Mouse (Mus musculus) forebrain, postnatal 0 days (tissue): ENCODE data around the gene Ctsk. TPM values are rescaled to one million over a fixed set of nuclear protein-coding genes. Genes with fewer than 3 reads are reported as not detected.

Experiments used
- ATAC-seq: fragments of 200-750 bp; cut with Nextera tagmentation; 2 replicates; pipeline ENCODE4 v1.8.0; 2017; ENCODE audit warnings: mild to moderate bottlenecking, moderate library complexity
- DNase-seq: peaks from one replicate; pipeline ENCODE4 v3.0.0-alpha.2; 2015
- H3K27ac ChIP-seq: fragments of 300-500 bp; sonication (generic); 2 replicates; pipeline ENCODE4 v1.5.1; 2014; ENCODE audit warnings: low read depth, mild to moderate bottlenecking, antibody characterized with exemption, low read length, moderate library complexity, mixed read lengths
- H3K27me3 ChIP-seq: fragments of 300-500 bp; sonication (generic); 2 replicates; pipeline ENCODE4 v1.6.1; 2014; ENCODE audit warnings: mild to moderate bottlenecking, low read length, mixed read lengths; ENCODE audit not compliant: insufficient read depth
- H3K36me3 ChIP-seq: fragments of 300-500 bp; sonication (generic); 2 replicates; pipeline ENCODE4 v1.6.1; 2014; ENCODE audit warnings: mild to moderate bottlenecking, moderate library complexity; ENCODE audit not compliant: insufficient read depth
- H3K4me1 ChIP-seq: fragments of 300-500 bp; sonication (generic); 2 replicates; pipeline ENCODE4 v1.6.1; 2014; ENCODE audit warnings: antibody characterized with exemption; ENCODE audit not compliant: insufficient read depth
- H3K4me2 ChIP-seq: fragments of 300-500 bp; sonication (generic); 2 replicates; pipeline ENCODE4 v1.6.1; 2014; ENCODE audit warnings: low read depth, mild to moderate bottlenecking, moderate library complexity
- H3K4me3 ChIP-seq: fragments of 300-500 bp; sonication (generic); 2 replicates; pipeline ENCODE4 v1.5.1; 2014; ENCODE audit warnings: low read depth, low read length, mixed read lengths
- H3K9ac ChIP-seq: fragments of 300-500 bp; sonication (generic); 2 replicates; pipeline ENCODE4 v1.6.1; 2014; ENCODE audit warnings: mild to moderate bottlenecking
- H3K9me3 ChIP-seq: fragments of 300-500 bp; sonication (generic); 2 replicates; pipeline ENCODE4 v1.6.1; 2016; ENCODE audit warnings: low read length
- CTCF ChIP-seq: sonication (generic); IDR thresholded peaks from 2 replicates; pipeline ENCODE4 v1.5.1; 2016; ENCODE audit warnings: antibody characterized with exemption, control low read depth, low read depth
- WGBS: fragments of 180-500 bp; shearing (Covaris S2); extraction: QIAGEN DNeasy Blood & Tissue Kit; methylation state at CpG from one replicate; pipeline ENCODE4 v1.1.7; 2014; 5-methylcytosine and 5-hydroxymethylcytosine counted together
- polyA plus RNA-seq: library from polyadenylated mRNA; unstranded; fragments of >200 nt; fragmentation: Nextera tagmentation; extraction: Ambion mirVana; gene quantifications from 2 replicates; pipeline ENCODE4 v1.2.1, GENCODE M21; 2015
- total RNA-seq: library from RNA; depleted of rRNA; stranded (reverse); fragments of >200 nt; gene quantifications from 2 replicates; pipeline ENCODE4 v1.2.3, GENCODE M21; 2014; rRNA removed

The Ctsk gene
- total RNA-seq (6.5 and 16.5 TPM in 2 replicates), polyA plus RNA-seq (8.6 and 10.1 TPM in 2 replicates)

- no peaks in the 10 kb centered on the region for H3K9me3 ChIP-seq
- no peak within 1 kb of the TSS for H3K4me2 ChIP-seq
- no peak within 1 kb of the TSS for H3K4me3 ChIP-seq
- DNase-seq: no peak
- 87% methylated on average over 7 of the region's 7 CpGs for WGBS
- no peak within 1 kb of the TSS for H3K27ac ChIP-seq
- H3K4me1 ChIP-seq: no peaks in the 10 kb centered on the region
- ATAC-seq: no peak
- peaks cover 25% of the 10 kb centered on the region for H3K36me3 ChIP-seq
- no peak for TF ChIP-seq CTCF
- no peaks in the 10 kb centered on the region for H3K27me3 ChIP-seq
- no peak within 1 kb of the TSS for H3K9ac ChIP-seq
Observed at GRCm38 (mm10) chr3:95499024-95499423, at the start of gene Ctsk. TSS of gene Ctsk (plus strand) at chr3:95499256.

GRCm38 (mm10) chr3:95450408-95450807 is 48.6 kb upstream of the Ctsk start:
- H3K4me3 ChIP-seq: no peak overlapping the region
- WGBS: 61% methylated on average over 1 of the region's 1 CpGs
- DNase-seq: peak; percentile 70
- no peaks in the 10 kb centered on the region for H3K9me3 ChIP-seq
- no peak overlapping the region for H3K9ac ChIP-seq
- H3K27me3 ChIP-seq: no peaks in the 10 kb centered on the region
- H3K36me3 ChIP-seq: peaks cover 29% of the 10 kb centered on the region
- H3K4me2 ChIP-seq: no peak overlapping the region
- H3K27ac ChIP-seq: no peak overlapping the region
- ATAC-seq: peak; percentile 58
- no peaks in the 10 kb centered on the region for H3K4me1 ChIP-seq
- TF ChIP-seq CTCF: peak; percentile 84

DNA sequence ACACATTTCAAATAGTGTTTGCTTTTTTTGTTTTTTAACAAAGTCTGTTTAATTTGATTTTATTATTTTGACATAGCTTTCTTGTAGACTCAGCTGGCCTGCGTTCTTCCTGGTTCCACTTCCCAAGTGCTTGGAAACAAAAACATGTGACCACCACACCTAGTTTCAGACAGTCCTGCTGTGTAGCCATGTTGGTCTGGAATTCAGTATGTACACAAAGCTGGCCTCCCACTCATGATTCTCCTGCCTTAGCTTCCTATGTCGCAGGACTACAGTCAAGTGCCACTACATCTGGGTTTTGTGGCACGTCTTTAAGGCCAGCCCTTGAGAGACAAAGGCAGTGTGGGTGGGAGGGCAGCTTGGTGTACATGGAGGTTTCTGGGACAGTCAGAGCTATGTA is 48.1 kb upstream of the Ctsk start:
- no peaks in the 10 kb centered on the region for H3K9me3 ChIP-seq
- H3K27me3 ChIP-seq: no peaks in the 10 kb centered on the region
- DNase-seq (no peak), ATAC-seq (no peak)
- no peak overlapping the region for H3K4me2 ChIP-seq
- H3K27ac ChIP-seq: no peak overlapping the region
- no peak for TF ChIP-seq CTCF
- peaks cover 29% of the 10 kb centered on the region for H3K36me3 ChIP-seq
- H3K4me1 ChIP-seq: no peaks in the 10 kb centered on the region
- 89% methylated on average over 3 of the region's 3 CpGs for WGBS
- H3K9ac ChIP-seq: no peak overlapping the region
- no peak overlapping the region for H3K4me3 ChIP-seq

DNA sequence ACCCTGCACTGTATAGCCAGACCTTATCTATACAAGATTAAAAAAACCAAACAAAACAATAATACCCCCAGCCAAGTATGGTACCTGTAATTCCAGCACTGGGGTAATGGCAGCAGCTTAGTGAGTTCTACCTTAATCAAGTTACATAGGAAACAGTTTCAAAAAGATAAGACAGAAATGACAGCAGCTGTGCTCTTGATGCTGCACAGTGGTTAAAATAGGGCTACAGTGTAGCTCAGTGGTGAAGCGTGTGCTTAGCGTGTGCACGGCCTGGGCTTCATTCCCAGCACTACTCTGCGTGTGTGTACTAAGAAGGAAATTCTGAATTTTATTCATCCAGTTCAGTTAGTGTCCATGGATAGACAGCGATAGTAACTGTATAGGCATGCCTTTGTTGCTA is 42.7 kb upstream of the Ctsk start:
- Histone ChIP-seq H3K36me3 (peaks cover 38% of the 10 kb centered on the region), H3K9me3 (no peaks in the 10 kb centered on the region), H3K27me3 (no peaks in the 10 kb centered on the region), H3K4me3 (no peak overlapping the region), H3K4me2 (no peak overlapping the region), H3K4me1 (no peaks in the 10 kb centered on the region), H3K27ac (no peak overlapping the region), H3K9ac (no peak overlapping the region)
- DNase-seq (no peak), ATAC-seq (no peak)
- 98% methylated on average over 5 of the region's 5 CpGs for WGBS
- no peak for TF ChIP-seq CTCF

DNA sequence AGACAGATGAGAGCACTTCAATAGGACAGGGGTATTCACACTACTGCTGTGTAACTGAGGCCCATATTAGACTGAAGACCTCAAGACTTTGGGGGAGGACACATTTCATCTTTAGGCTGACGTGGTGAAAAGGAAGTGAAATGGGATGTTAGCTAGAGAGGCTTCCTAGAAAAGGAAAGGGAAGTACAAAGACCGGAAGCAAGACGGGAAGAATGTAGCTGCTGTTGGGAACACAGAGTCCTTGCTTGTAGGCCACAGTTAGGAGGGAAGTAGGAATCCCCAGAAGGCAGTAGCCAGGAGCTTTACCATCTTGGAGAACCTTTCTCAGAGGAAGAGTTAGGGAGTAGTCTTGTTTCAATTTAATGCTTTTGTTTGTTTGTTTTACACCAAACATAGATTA is 41.3 kb upstream of the Ctsk start:
- ATAC-seq: no peak
- Histone ChIP-seq H3K4me2 (no peak overlapping the region), H3K9me3 (no peaks in the 10 kb centered on the region), H3K4me3 (no peak overlapping the region), H3K27me3 (no peaks in the 10 kb centered on the region), H3K27ac (no peak overlapping the region), H3K36me3 (peaks cover 30% of the 10 kb centered on the region), H3K9ac (no peak overlapping the region), H3K4me1 (no peaks in the 10 kb centered on the region)
- no peak for DNase-seq
- TF ChIP-seq CTCF: no peak
- 81% methylated on average over 3 of the region's 3 CpGs for WGBS

GRCm38 (mm10) chr3:95459381-95459780 is 39.7 kb upstream of the Ctsk start:
- ATAC-seq (no peak), DNase-seq (no peak)
- H3K27ac ChIP-seq: no peak overlapping the region
- no peak overlapping the region for H3K9ac ChIP-seq
- no peak overlapping the region for H3K4me2 ChIP-seq
- no peak overlapping the region for H3K4me3 ChIP-seq
- H3K27me3 ChIP-seq: no peaks in the 10 kb centered on the region
- H3K9me3 ChIP-seq: no peaks in the 10 kb centered on the region
- H3K4me1 ChIP-seq: no peaks in the 10 kb centered on the region
- H3K36me3 ChIP-seq: peaks cover 19% of the 10 kb centered on the region; the same call in 1 of the 2 replicates
- WGBS: 80% methylated on average over 1 of the region's 1 CpGs
- no peak for TF ChIP-seq CTCF

DNA sequence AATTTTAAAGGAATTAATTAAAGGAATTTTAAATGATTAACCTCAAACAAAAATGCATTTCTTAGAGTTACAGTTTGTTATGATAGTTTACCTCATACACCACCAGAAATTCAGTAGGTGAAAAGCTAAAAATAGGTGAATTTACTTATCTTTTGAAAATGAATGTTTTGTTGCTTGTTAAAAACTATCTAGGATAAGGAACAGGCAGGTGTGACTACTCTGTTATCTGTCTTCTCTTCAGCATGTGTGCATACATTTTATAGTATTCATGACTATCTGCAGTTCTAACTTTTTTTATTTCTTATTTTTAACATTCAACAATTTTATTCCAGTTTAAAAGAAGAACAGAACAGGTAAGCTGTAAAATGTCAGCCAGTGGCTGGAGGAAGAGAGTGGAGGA is 35.2 kb upstream of the Ctsk start:
- TF ChIP-seq CTCF: no peak
- Histone ChIP-seq H3K4me2 (no peak overlapping the region), H3K36me3 (peaks cover 16% of the 10 kb centered on the region), H3K4me1 (no peaks in the 10 kb centered on the region), H3K27me3 (no peaks in the 10 kb centered on the region), H3K9ac (no peak overlapping the region), H3K27ac (no peak overlapping the region), H3K9me3 (no peaks in the 10 kb centered on the region), H3K4me3 (no peak overlapping the region)
- DNase-seq (no peak), ATAC-seq (no peak)

- no peaks in the 10 kb centered on the region for H3K9me3 ChIP-seq
- 100% methylated on average over 1 of the region's 1 CpGs for WGBS
- H3K27me3 ChIP-seq: no peaks in the 10 kb centered on the region
- H3K9ac ChIP-seq: no peak overlapping the region
- DNase-seq (no peak), ATAC-seq (no peak)
- H3K36me3 ChIP-seq: peaks cover 59% of the 10 kb centered on the region
- no peak overlapping the region for H3K4me3 ChIP-seq
- H3K4me2 ChIP-seq: no peak overlapping the region
- no peaks in the 10 kb centered on the region for H3K4me1 ChIP-seq
- H3K27ac ChIP-seq: no peak overlapping the region
- no peak for TF ChIP-seq CTCF
Observed at GRCm38 (mm10) chr3:95478966-95479365, 20.1 kb upstream of the Ctsk start.
